Mouse (Mus musculus) heart, adult 2 months (tissue): ENCODE results near the gene Galnt7.

Experiments
- CTCF ChIP-seq: fragments of 200-600 bp; IDR thresholded peaks from 2 replicates; pipeline ENCODE4 v1.8.1; 2022; ENCODE audit warnings: antibody characterized with exemption, mild to moderate bottlenecking, moderate library complexity
- EP300 ChIP-seq: fragments of 200-500 bp; IDR thresholded peaks from 2 replicates; pipeline ENCODE4 v1.6.1; 2011; ENCODE audit warnings: low read depth, low read length, control low read depth; ENCODE audit not compliant: insufficient read depth
- POLR2A ChIP-seq: fragments of 200-500 bp; IDR thresholded peaks from 2 replicates; pipeline ENCODE4 v1.6.1; 2011; ENCODE audit warnings: mild to moderate bottlenecking, low read depth, low read length, control low read depth; ENCODE audit not compliant: insufficient read depth

- TF ChIP-seq EP300 (no peak), CTCF (no peak), POLR2A (no peak)
These were observed 91.9 kb downstream of the Galnt7 start for GRCm38 (mm10) chr8:57560926-57561325.
